Mouse (Mus musculus) embryonic facial prominence, embryonic 12.5 days (tissue): ENCODE results near the gene Chrna4. TPM values are rescaled to one million over a fixed set of nuclear protein-coding genes. Genes with fewer than 3 reads are reported as not detected.
A peak's percentile ranks its signal among the peaks of the same experiment; 100 is the strongest.

Experiments used
- ATAC-seq: fragments of 200-750 bp; cut with Nextera tagmentation; 2 replicates; pipeline ENCODE4 v1.8.0; 2017; ENCODE audit not compliant: insufficient number of reproducible peaks, insufficient read depth, low FRiP score, low TSS enrichment
- H3K27ac ChIP-seq: fragments of 300-500 bp; sonication (generic); 2 replicates; pipeline ENCODE4 v1.5.1; 2016; ENCODE audit warnings: mild to moderate bottlenecking
- H3K27me3 ChIP-seq: fragments of 300-500 bp; sonication (generic); 2 replicates; pipeline ENCODE4 v1.6.1; 2016; ENCODE audit warnings: mild to moderate bottlenecking, moderate library complexity
- H3K36me3 ChIP-seq: fragments of 300-500 bp; sonication (generic); 2 replicates; pipeline ENCODE4 v1.6.1; 2016; ENCODE audit warnings: mild to moderate bottlenecking
- H3K4me1 ChIP-seq: fragments of 300-500 bp; sonication (generic); 2 replicates; pipeline ENCODE4 v1.6.1; 2016
- H3K4me2 ChIP-seq: fragments of 300-500 bp; sonication (generic); replicated peaks from 2 replicates; pipeline ENCODE4 v1.6.1; 2016; ENCODE audit warnings: mild to moderate bottlenecking, moderate library complexity
- H3K4me3 ChIP-seq: fragments of 300-500 bp; sonication (generic); 2 replicates; pipeline ENCODE4 v1.5.1; 2016; ENCODE audit warnings: mild to moderate bottlenecking
- H3K9ac ChIP-seq: fragments of 300-500 bp; sonication (generic); 2 replicates; pipeline ENCODE4 v1.6.1; 2016; ENCODE audit warnings: mild to moderate bottlenecking, moderate library complexity
- H3K9me3 ChIP-seq: fragments of 300-500 bp; sonication (generic); 2 replicates; pipeline ENCODE4 v1.6.1; 2016; ENCODE audit warnings: mild to moderate bottlenecking, moderate library complexity
- WGBS: fragments of 180-500 bp; shearing (Covaris S2); methylation state at CpG from one replicate; pipeline ENCODE4 v1.1.7; 2016; 5-methylcytosine and 5-hydroxymethylcytosine counted together
- polyA plus RNA-seq: library from polyadenylated mRNA; unstranded; fragments of >200 nt; fragmentation: Nextera tagmentation; extraction: Ambion mirVana; gene quantifications from 2 replicates; pipeline ENCODE4 v1.2.1, GENCODE M21; 2016

Gene Chrna4
- polyA plus RNA-seq, 1 experiment from 2014 or later: 5.5 TPM

- ATAC-seq: 0 out of 2 replicates have a peak, but pooled peaks have one; percentile 47
- Histone ChIP-seq H3K27ac (no peak overlapping the region), H3K9me3 (no peaks in the 10 kb centered on the region), H3K4me2 (no peak overlapping the region), H3K27me3 (no peaks in the 10 kb centered on the region), H3K36me3 (no peaks in the 10 kb centered on the region), H3K9ac (no peak overlapping the region), H3K4me1 (no peaks in the 10 kb centered on the region), H3K4me3 (no peak overlapping the region)
- 18% methylated on average over 5 of the region's 5 CpGs for WGBS
These were observed 16.8 kb upstream of the Chrna4 start for GRCm38 (mm10) chr2:181060127-181060526.

GRCm38 (mm10) chr2:181058193-181058592 lies 14.8 kb upstream of the Chrna4 start:
- Histone ChIP-seq H3K4me3 (no peak overlapping the region), H3K27ac (no peak overlapping the region), H3K9me3 (no peaks in the 10 kb centered on the region), H3K36me3 (no peaks in the 10 kb centered on the region), H3K9ac (no peak overlapping the region), H3K4me1 (no peaks in the 10 kb centered on the region), H3K4me2 (no peak overlapping the region), H3K27me3 (no peaks in the 10 kb centered on the region)
- WGBS: 36% methylated on average over 3 of the region's 3 CpGs
- ATAC-seq: no peak

- Histone ChIP-seq H3K4me1 (no peaks in the 10 kb centered on the region), H3K27ac (no peak overlapping the region), H3K4me3 (no peak overlapping the region), H3K4me2 (no peak overlapping the region), H3K9ac (no peak overlapping the region), H3K36me3 (no peaks in the 10 kb centered on the region), H3K27me3 (no peaks in the 10 kb centered on the region), H3K9me3 (no peaks in the 10 kb centered on the region)
- no peak for ATAC-seq
- 53% methylated on average over 8 of the region's 8 CpGs for WGBS
These were observed 14.0 kb upstream of the Chrna4 start for GRCm38 (mm10) chr2:181057341-181057740.

- no peak for ATAC-seq
- no peak overlapping the region for H3K9ac ChIP-seq
- H3K4me3 ChIP-seq: no peak overlapping the region
- 85% methylated on average over 1 of the region's 1 CpGs for WGBS
- no peaks in the 10 kb centered on the region for H3K9me3 ChIP-seq
- no peaks in the 10 kb centered on the region for H3K36me3 ChIP-seq
- no peak overlapping the region for H3K4me2 ChIP-seq
- H3K27ac ChIP-seq: no peak overlapping the region
- H3K4me1 ChIP-seq: no peaks in the 10 kb centered on the region
- H3K27me3 ChIP-seq: no peaks in the 10 kb centered on the region
These were observed 8.8 kb upstream of the Chrna4 start for GRCm38 (mm10) chr2:181052171-181052570.

GRCm38 (mm10) chr2:181048986-181049385 lies 5.6 kb upstream of the Chrna4 start:
- no peak overlapping the region for H3K27ac ChIP-seq
- H3K36me3 ChIP-seq: no peaks in the 10 kb centered on the region
- WGBS: 86% methylated on average over 9 of the region's 9 CpGs
- no peak for ATAC-seq
- no peaks in the 10 kb centered on the region for H3K27me3 ChIP-seq
- H3K4me2 ChIP-seq: no peak overlapping the region
- no peak overlapping the region for H3K4me3 ChIP-seq
- peaks cover 3% of the 10 kb centered on the region; the same call in 1 of the 2 replicates for H3K4me1 ChIP-seq
- no peak overlapping the region for H3K9ac ChIP-seq
- no peaks in the 10 kb centered on the region for H3K9me3 ChIP-seq

GRCm38 (mm10) chr2:181048252-181048945 lies 5.1 kb upstream of the Chrna4 start:
- no peak overlapping the region for H3K4me3 ChIP-seq
- no peak overlapping the region for H3K4me2 ChIP-seq
- no peak for ATAC-seq
- H3K27ac ChIP-seq: no peak overlapping the region
- no peaks in the 10 kb centered on the region for H3K27me3 ChIP-seq
- no peak overlapping the region for H3K9ac ChIP-seq
- 67% methylated on average over 7 of the region's 7 CpGs for WGBS
- H3K4me1 ChIP-seq: peaks cover 8% of the 10 kb centered on the region
- no peaks in the 10 kb centered on the region for H3K9me3 ChIP-seq
- H3K36me3 ChIP-seq: no peaks in the 10 kb centered on the region

- Histone ChIP-seq H3K9me3 (no peaks in the 10 kb centered on the region), H3K27me3 (peaks cover 23% of the 10 kb centered on the region), H3K36me3 (no peaks in the 10 kb centered on the region), H3K4me2 (no peak overlapping the region), H3K9ac (no peak overlapping the region), H3K4me1 (peaks cover 10% of the 10 kb centered on the region), H3K4me3 (no peak overlapping the region), H3K27ac (no peak overlapping the region)
- ATAC-seq: no peak
- 4% methylated on average over 3 of the region's 3 CpGs for WGBS
These were observed 655 bp upstream of the Chrna4 start for GRCm38 (mm10) chr2:181044001-181044400.

GRCm38 (mm10) chr2:181042376-181042775 lies 970 bp downstream of the Chrna4 start:
- no peak overlapping the region for H3K4me3 ChIP-seq
- peaks cover 20% of the 10 kb centered on the region for H3K4me1 ChIP-seq
- no peaks in the 10 kb centered on the region for H3K36me3 ChIP-seq
- H3K4me2 ChIP-seq: no peak overlapping the region
- ATAC-seq: 0 out of 2 replicates have a peak, but pooled peaks have one; percentile 22
- H3K9ac ChIP-seq: no peak overlapping the region
- peaks cover 39% of the 10 kb centered on the region for H3K27me3 ChIP-seq
- H3K9me3 ChIP-seq: no peaks in the 10 kb centered on the region
- no peak overlapping the region for H3K27ac ChIP-seq

GRCm38 (mm10) chr2:181041941-181042340 lies 1.4 kb downstream of the Chrna4 start:
- no peak overlapping the region for H3K27ac ChIP-seq
- H3K4me2 ChIP-seq: no peak overlapping the region
- peaks cover 20% of the 10 kb centered on the region for H3K4me1 ChIP-seq
- no peaks in the 10 kb centered on the region for H3K9me3 ChIP-seq
- no peak overlapping the region for H3K9ac ChIP-seq
- ATAC-seq: no peak
- no peak overlapping the region for H3K4me3 ChIP-seq
- peaks cover 43% of the 10 kb centered on the region for H3K27me3 ChIP-seq
- 3% methylated on average over 7 of the region's 7 CpGs for WGBS
- H3K36me3 ChIP-seq: no peaks in the 10 kb centered on the region

- peaks cover 20% of the 10 kb centered on the region for H3K4me1 ChIP-seq
- H3K27ac ChIP-seq: no peak overlapping the region
- H3K4me3 ChIP-seq: peak overlapping the region; percentile 66
- no peak for ATAC-seq
- H3K36me3 ChIP-seq: no peaks in the 10 kb centered on the region
- peak overlapping the region; percentile 60 for H3K9ac ChIP-seq
- peak overlapping the region; percentile 81 for H3K4me2 ChIP-seq
- under 1% methylated on average over 14 of the region's 16 CpGs for WGBS
- no peaks in the 10 kb centered on the region for H3K9me3 ChIP-seq
- peaks cover 53% of the 10 kb centered on the region for H3K27me3 ChIP-seq
These were observed 4.0 kb downstream of the Chrna4 start for GRCm38 (mm10) chr2:181039356-181039680.

GRCm38 (mm10) chr2:181038644-181039355 lies 4.5 kb downstream of the Chrna4 start:
- Histone ChIP-seq H3K4me3 (peak overlapping the region; percentile 66), H3K4me2 (peak overlapping the region; percentile 81), H3K4me1 (peaks cover 15% of the 10 kb centered on the region), H3K27ac (no peak overlapping the region), H3K27me3 (peaks cover 53% of the 10 kb centered on the region), H3K9ac (peak overlapping the region; percentile 60), H3K36me3 (no peaks in the 10 kb centered on the region), H3K9me3 (no peaks in the 10 kb centered on the region)
- no peak for ATAC-seq
- under 1% methylated on average over 47 of the region's 63 CpGs for WGBS

- peaks cover 56% of the 10 kb centered on the region for H3K27me3 ChIP-seq
- no peaks in the 10 kb centered on the region for H3K9me3 ChIP-seq
- H3K4me3 ChIP-seq: no peak overlapping the region
- no peak for ATAC-seq
- no peak overlapping the region for H3K27ac ChIP-seq
- no peak overlapping the region for H3K9ac ChIP-seq
- H3K36me3 ChIP-seq: no peaks in the 10 kb centered on the region
- 74% methylated on average over 6 of the region's 6 CpGs for WGBS
- H3K4me2 ChIP-seq: no peak overlapping the region
- H3K4me1 ChIP-seq: peaks cover 10% of the 10 kb centered on the region; the same call in 1 of the 2 replicates
These were observed 6.8 kb downstream of the Chrna4 start for GRCm38 (mm10) chr2:181036561-181036960.
